Mouse (Mus musculus): Measurements from ENCODE around the gene Slc28a3. TPM values are rescaled to one million over a fixed set of nuclear protein-coding genes. Genes with fewer than 3 reads are reported as not detected.

Gene Slc28a3
- not detected in 2 replicates for polyA plus RNA-seq (2014; fragmentation: Nextera tagmentation; extraction: Ambion mirVana)

DNA sequence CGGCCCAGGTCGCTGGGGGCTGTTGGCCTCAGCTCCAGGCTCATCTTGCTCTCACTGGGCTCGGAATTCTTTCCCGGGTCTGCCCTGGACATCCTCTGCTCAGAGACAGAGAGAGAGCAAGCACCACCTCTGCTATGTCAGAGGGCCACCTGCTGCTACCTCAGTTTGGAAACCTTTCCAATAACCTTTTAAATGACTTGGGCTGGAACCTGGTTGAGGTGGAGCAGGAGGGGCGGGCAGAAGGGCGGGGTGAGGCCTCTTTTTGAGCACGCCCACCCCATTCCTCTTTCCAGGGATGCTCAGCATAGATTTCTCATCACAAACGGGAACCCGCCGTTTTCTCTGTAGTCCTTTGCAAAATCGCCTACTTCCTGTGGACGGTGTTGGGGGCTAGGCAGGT, at the start of gene Slc28a3:
Slc28a3 (minus strand) TSS at position 162 of the 400 bp plus-strand sequence.
- Histone ChIP-seq H3K4me3 (replicated peaks; ENCODE audit: low read length) (no peak within 1 kb of the TSS), H3K4me2 (replicated peaks) (no peak within 1 kb of the TSS), H3K9ac (no peak within 1 kb of the TSS), H3K36me3 (replicated peaks; ENCODE audit: control insufficient read depth, insufficient read depth) (no peaks in the 10 kb centered on the region), H3K9me3 (ENCODE audit: control insufficient read depth, low read length) (no peaks in the 10 kb centered on the region), H3K27ac (no peak within 1 kb of the TSS), H3K4me1 (replicated peaks; ENCODE audit: control insufficient read depth, insufficient read depth, low read length) (no peaks in the 10 kb centered on the region), H3K27me3 (ENCODE audit: control insufficient read depth, insufficient read depth, low read length) (no peaks in the 10 kb centered on the region)
- no peak for ATAC-seq (ENCODE audit: low FRiP score)
- 10% methylated on average over 12 of the region's 12 CpGs for whole genome bisulfite sequencing
- DNase-seq (ENCODE audit: low spot score), result no peak

DNA sequence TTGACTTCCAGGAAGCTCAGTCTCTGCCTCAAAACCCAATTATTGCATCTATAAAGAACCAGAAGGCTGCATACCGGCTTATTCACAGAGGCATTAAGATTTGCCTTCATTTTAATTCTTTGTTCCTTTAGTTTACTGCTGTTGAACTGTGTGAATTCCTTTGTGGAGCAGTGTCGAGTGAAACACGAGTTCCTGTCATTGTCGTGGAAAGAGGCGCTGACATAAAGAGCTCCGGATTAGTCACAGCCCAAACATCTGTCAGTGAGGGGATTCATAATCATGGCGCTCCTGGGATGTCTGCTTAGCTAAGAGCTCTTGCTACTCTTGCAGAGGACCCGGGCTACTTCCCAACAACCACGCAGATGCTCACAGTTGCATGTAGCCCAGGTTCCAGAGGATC, 47.3 kb upstream of the Slc28a3 start:
- Histone ChIP-seq H3K9ac (no peak overlapping the region), H3K27me3 (ENCODE audit: control insufficient read depth, insufficient read depth, low read length) (no peaks in the 10 kb centered on the region), H3K4me1 (replicated peaks; ENCODE audit: control insufficient read depth, insufficient read depth, low read length) (no peaks in the 10 kb centered on the region), H3K36me3 (replicated peaks; ENCODE audit: control insufficient read depth, insufficient read depth) (no peaks in the 10 kb centered on the region), H3K4me3 (replicated peaks; ENCODE audit: low read length) (no peak overlapping the region), H3K27ac (no peak overlapping the region), H3K4me2 (replicated peaks) (no peak overlapping the region), H3K9me3 (ENCODE audit: control insufficient read depth, low read length) (no peaks in the 10 kb centered on the region)
- ATAC-seq (ENCODE audit: low FRiP score), result no peak
- 17% methylated on average over 9 of the region's 9 CpGs for WGBS
- DNase-seq (ENCODE audit: low spot score), result no peak

DNA sequence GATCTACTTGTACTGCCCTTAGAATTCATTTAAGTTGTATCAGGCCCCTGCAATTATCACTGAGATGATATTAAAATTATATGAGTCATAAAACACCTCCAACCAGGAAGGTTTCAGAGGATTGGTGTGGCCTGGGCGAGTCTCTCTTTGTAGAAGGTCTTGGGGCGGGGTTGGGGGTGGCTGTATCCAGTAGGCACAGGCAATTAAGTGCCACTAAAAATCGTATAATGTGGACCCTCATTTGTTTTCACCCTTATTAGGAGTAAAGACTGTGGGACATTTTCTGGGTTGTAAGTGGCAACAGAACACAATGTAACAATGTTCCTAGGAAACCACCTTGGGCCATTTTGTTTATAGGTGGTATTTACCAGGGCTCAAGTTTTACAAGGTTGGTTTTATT, 46.2 kb upstream of the Slc28a3 start:
- H3K4me1 ChIP-seq (replicated peaks; ENCODE audit: control insufficient read depth, insufficient read depth, low read length), result no peaks in the 10 kb centered on the region
- no peaks in the 10 kb centered on the region for H3K9me3 ChIP-seq (ENCODE audit: control insufficient read depth, low read length)
- H3K4me2 ChIP-seq (replicated peaks), result no peak overlapping the region
- WGBS, result 82% methylated on average over 3 of the region's 3 CpGs
- H3K9ac ChIP-seq, result no peak overlapping the region
- H3K36me3 ChIP-seq (replicated peaks; ENCODE audit: control insufficient read depth, insufficient read depth), result no peaks in the 10 kb centered on the region
- H3K27ac ChIP-seq, result no peak overlapping the region
- no peak overlapping the region for H3K4me3 ChIP-seq (replicated peaks; ENCODE audit: low read length)
- ATAC-seq (ENCODE audit: low FRiP score) (no peak), DNase-seq (ENCODE audit: low spot score) (no peak)
- no peaks in the 10 kb centered on the region for H3K27me3 ChIP-seq (ENCODE audit: control insufficient read depth, insufficient read depth, low read length)

DNA sequence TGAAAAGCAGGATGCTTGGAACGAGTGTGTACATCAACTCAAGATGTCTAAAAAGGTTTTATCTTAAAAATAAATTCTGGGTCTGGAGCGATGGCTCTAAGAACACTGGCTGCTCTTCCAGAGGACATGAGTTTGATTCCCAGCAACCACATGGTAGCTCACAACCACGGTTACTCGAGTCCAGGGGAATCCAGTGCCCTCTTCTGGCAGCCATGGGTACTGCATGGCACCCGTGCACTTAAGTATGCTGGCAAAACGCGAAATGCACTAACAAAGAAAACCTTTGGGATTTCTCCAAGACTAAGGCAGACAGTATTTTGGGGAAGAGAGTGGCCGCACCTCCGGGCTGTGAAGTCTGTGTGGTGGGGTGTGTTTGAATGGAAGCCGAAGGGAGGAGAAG, 44.9 kb upstream of the Slc28a3 start:
- Histone ChIP-seq H3K27me3 (ENCODE audit: control insufficient read depth, insufficient read depth, low read length) (no peaks in the 10 kb centered on the region), H3K36me3 (replicated peaks; ENCODE audit: control insufficient read depth, insufficient read depth) (no peaks in the 10 kb centered on the region), H3K4me1 (replicated peaks; ENCODE audit: control insufficient read depth, insufficient read depth, low read length) (no peaks in the 10 kb centered on the region), H3K9me3 (ENCODE audit: control insufficient read depth, low read length) (no peaks in the 10 kb centered on the region), H3K9ac (no peak overlapping the region), H3K4me2 (replicated peaks) (no peak overlapping the region), H3K4me3 (replicated peaks; ENCODE audit: low read length) (no peak overlapping the region), H3K27ac (no peak overlapping the region)
- ATAC-seq (ENCODE audit: low FRiP score) (no peak), DNase-seq (ENCODE audit: low spot score) (no peak)
- WGBS, result 75% methylated on average over 10 of the region's 10 CpGs

DNA sequence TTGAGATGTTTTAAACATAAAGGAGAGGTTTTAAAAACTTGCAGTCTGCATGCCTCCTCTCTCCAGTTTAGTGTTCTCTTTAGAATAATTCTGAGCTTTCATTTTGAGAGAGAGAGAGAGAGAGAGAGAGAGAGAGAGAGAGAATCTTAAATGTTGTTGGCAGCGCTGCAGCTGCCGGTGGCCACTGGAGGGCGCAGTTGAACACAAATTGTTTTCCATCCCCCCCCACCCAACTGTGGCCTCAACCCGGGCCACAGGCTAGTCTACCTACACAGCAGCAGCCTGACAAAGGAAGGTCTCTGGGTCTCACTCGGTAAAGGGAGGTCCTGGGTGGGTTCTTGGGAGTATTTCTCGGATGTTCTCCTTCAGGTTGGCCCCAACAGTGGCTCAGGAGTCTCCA, 29.7 kb upstream of the Slc28a3 start:
- no peak overlapping the region for H3K27ac ChIP-seq
- WGBS, result 7% methylated on average over 6 of the region's 6 CpGs
- H3K9me3 ChIP-seq (ENCODE audit: control insufficient read depth, low read length), result no peaks in the 10 kb centered on the region
- H3K4me3 ChIP-seq (replicated peaks; ENCODE audit: low read length), result no peak overlapping the region
- ATAC-seq (ENCODE audit: low FRiP score) (no peak), DNase-seq (ENCODE audit: low spot score) (peak; percentile 75)
- H3K4me1 ChIP-seq (replicated peaks; ENCODE audit: control insufficient read depth, insufficient read depth, low read length), result no peaks in the 10 kb centered on the region
- H3K9ac ChIP-seq, result no peak overlapping the region
- no peak overlapping the region for H3K4me2 ChIP-seq (replicated peaks)
- H3K27me3 ChIP-seq (ENCODE audit: control insufficient read depth, insufficient read depth, low read length), result no peaks in the 10 kb centered on the region
- no peaks in the 10 kb centered on the region for H3K36me3 ChIP-seq (replicated peaks; ENCODE audit: control insufficient read depth, insufficient read depth)

DNA sequence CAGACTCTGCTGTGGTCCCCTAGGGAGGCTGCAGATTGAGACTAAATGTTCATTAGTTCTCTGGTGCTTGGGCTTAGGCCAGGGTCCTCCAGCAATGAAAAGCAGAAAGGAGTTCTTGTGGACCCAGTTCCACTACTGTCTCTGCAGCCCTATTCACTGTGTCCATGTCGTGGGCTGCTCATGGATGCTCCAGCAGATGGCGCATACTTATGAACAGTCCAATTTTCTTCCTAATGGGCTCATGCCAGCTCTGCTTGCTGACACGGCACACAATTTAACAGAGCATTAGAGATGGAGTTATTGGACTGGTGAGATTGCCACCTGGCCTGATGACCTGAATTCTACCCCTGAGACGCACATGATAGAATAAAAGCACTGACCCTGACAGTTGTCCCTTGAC, 28.3 kb upstream of the Slc28a3 start:
- no peaks in the 10 kb centered on the region for H3K27me3 ChIP-seq (ENCODE audit: control insufficient read depth, insufficient read depth, low read length)
- no peak overlapping the region for H3K4me2 ChIP-seq (replicated peaks)
- WGBS, result 23% methylated on average over 4 of the region's 4 CpGs
- H3K36me3 ChIP-seq (replicated peaks; ENCODE audit: control insufficient read depth, insufficient read depth), result no peaks in the 10 kb centered on the region
- ATAC-seq (ENCODE audit: low FRiP score) (peak; percentile 84), DNase-seq (ENCODE audit: low spot score) (peak; percentile 72)
- no peaks in the 10 kb centered on the region for H3K4me1 ChIP-seq (replicated peaks; ENCODE audit: control insufficient read depth, insufficient read depth, low read length)
- no peak overlapping the region; the same call in 1 of the 2 replicates for H3K27ac ChIP-seq
- H3K4me3 ChIP-seq (replicated peaks; ENCODE audit: low read length), result no peak overlapping the region
- no peaks in the 10 kb centered on the region for H3K9me3 ChIP-seq (ENCODE audit: control insufficient read depth, low read length)
- H3K9ac ChIP-seq, result no peak overlapping the region

DNA sequence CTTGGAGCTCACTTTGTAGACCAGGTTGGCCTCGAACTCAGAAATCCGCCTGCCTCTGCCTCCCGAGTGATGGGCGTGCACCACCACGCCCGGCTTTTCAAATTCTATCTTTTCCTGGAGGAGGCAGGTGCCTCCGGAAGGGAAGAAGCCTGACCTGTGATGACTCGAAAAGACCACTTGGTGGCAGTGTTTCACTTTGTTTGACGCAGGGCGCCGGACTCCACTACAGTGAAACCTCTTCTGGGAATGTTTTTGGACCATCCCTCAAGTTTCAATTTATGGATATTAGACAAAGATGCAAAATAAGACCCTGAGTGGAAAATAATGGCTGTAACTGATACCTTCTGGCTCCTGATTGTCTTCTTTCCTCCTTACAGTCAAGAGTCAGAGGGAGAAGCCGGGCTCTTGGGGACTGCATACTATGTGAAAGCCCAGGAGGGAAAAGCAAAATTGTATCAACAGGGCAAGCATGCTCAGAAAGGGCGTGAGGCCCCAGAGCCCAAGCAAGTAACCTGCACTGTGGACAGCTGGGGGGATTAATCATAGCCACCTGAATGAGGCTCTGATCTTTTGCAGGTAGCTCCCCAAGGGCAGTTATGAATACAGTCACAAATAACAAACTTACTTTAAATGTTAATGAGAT, 26.8 kb upstream of the Slc28a3 start:
- H3K36me3 ChIP-seq (replicated peaks; ENCODE audit: control insufficient read depth, insufficient read depth), result no peaks in the 10 kb centered on the region
- peak; percentile 93 for DNase-seq (ENCODE audit: low spot score)
- H3K9me3 ChIP-seq (ENCODE audit: control insufficient read depth, low read length), result no peaks in the 10 kb centered on the region
- no peaks in the 10 kb centered on the region for H3K27me3 ChIP-seq (ENCODE audit: control insufficient read depth, insufficient read depth, low read length)
- WGBS, result 15% methylated on average over 13 of the region's 13 CpGs
- H3K4me2 ChIP-seq (replicated peaks), result no peak overlapping the region
- ATAC-seq (ENCODE audit: low FRiP score), result no peak
- no peaks in the 10 kb centered on the region for H3K4me1 ChIP-seq (replicated peaks; ENCODE audit: control insufficient read depth, insufficient read depth, low read length)
- H3K27ac ChIP-seq, result no peak overlapping the region
- H3K9ac ChIP-seq, result no peak overlapping the region
- no peak overlapping the region for H3K4me3 ChIP-seq (replicated peaks; ENCODE audit: low read length)

DNA sequence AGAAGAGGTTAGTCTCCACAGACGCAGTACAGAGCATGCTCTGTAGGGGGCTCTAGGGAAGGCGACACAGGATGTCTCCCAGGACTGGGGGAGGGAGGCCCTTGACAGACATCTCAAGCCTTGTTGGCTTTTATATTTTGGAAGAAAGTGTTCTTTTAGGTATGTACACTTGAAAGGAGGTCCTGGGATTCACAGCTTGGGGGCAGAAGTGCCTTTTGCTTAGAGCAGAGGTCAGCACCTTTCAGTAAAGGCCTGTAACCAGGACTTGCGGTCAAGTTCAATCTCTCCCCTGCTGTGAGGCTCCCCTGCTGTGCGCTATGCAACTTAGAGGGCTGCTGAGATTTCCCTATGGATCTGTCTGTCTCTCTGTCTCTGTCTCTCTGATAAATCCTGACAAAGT, 23.2 kb upstream of the Slc28a3 start:
- H3K36me3 ChIP-seq (replicated peaks; ENCODE audit: control insufficient read depth, insufficient read depth), result no peaks in the 10 kb centered on the region
- no peak overlapping the region for H3K9ac ChIP-seq
- DNase-seq (ENCODE audit: low spot score) (no peak), ATAC-seq (ENCODE audit: low FRiP score) (no peak)
- no peak overlapping the region for H3K4me3 ChIP-seq (replicated peaks; ENCODE audit: low read length)
- no peaks in the 10 kb centered on the region for H3K27me3 ChIP-seq (ENCODE audit: control insufficient read depth, insufficient read depth, low read length)
- no peaks in the 10 kb centered on the region for H3K9me3 ChIP-seq (ENCODE audit: control insufficient read depth, low read length)
- no peak overlapping the region for H3K4me2 ChIP-seq (replicated peaks)
- peaks cover 6% of the 10 kb centered on the region; the same call in 1 of the 2 replicates for H3K4me1 ChIP-seq (replicated peaks; ENCODE audit: control insufficient read depth, insufficient read depth, low read length)
- WGBS, result 26% methylated on average over 4 of the region's 4 CpGs
- no peak overlapping the region for H3K27ac ChIP-seq

DNA sequence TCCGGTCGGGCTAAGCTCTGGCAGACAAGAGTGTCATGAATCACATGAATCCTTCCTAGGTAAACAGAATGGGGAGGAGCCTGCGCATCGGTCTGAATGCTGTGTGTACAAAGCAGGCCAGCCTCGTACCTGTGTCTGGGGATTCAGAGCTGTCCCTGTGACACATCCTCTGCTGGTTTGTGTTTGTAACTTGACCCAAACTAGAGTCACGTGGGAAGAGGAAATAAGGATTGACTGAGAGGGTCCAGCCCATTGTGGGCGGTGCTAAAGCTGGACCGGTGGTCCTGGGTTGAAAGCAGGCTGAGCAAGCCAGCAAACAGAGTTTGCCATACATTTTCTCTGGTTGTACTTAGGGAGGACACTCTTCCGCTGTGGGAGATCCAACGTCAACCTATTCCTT, 20.1 kb upstream of the Slc28a3 start:
- no peak overlapping the region for H3K27ac ChIP-seq
- DNase-seq (ENCODE audit: low spot score) (no peak), ATAC-seq (ENCODE audit: low FRiP score) (no peak)
- H3K4me2 ChIP-seq (replicated peaks), result no peak overlapping the region
- H3K9ac ChIP-seq, result no peak overlapping the region
- WGBS, result 45% methylated on average over 10 of the region's 10 CpGs
- H3K27me3 ChIP-seq (ENCODE audit: control insufficient read depth, insufficient read depth, low read length), result no peaks in the 10 kb centered on the region
- no peak overlapping the region for H3K4me3 ChIP-seq (replicated peaks; ENCODE audit: low read length)
- no peaks in the 10 kb centered on the region for H3K9me3 ChIP-seq (ENCODE audit: control insufficient read depth, low read length)
- H3K36me3 ChIP-seq (replicated peaks; ENCODE audit: control insufficient read depth, insufficient read depth), result no peaks in the 10 kb centered on the region
- peaks cover 6% of the 10 kb centered on the region; the same call in 1 of the 2 replicates for H3K4me1 ChIP-seq (replicated peaks; ENCODE audit: control insufficient read depth, insufficient read depth, low read length)

All from hindbrain, embryonic 14.5 days (tissue).